21 mouse cellular contexts compared by ENCODE assay signal in the genomic region with DNA sequence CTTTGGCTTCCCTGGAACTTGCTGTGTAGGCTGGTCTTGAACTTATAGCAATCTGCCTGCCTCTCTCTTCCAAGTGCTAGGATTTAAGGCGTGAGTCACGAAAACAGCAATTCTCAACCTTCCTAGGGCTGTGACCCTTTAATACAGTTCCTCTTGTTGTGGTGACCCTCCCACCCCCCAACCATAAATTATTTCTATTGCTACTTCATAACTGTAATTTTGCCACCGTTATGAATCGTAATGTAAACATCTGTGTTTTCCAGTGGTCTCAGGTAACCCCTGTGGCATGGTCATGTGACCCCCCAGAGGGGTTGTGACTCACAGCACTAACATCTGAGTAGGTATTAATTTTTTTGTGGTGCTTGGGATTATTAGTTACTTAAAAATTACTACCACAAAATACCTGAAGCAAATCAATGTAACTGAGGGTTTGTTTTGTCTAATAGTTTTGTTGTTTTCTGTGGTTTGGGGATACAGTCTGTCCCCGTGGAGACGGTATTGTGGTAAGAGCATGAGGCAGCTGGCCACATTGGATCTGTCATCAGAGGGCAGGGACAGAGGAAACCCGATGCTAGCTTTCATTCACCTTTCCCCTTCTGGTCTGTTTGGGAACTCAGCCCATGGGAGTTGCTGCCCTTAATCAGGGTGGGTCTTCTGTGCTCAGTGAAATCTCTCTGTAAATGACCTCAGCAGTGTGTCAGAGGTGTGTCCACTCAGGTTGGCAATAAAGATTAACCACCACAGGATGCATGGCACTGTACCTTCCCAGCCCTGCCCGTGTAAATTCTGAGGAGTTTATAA. TPM values are rescaled to one million over a fixed set of nuclear protein-coding genes. Genes with fewer than 3 reads are reported as not detected.
DNase-seq lines count a peak whose midpoint lies in the region; ATAC-seq and TF ChIP-seq lines count a peak whose summit lies in the region.
"Had no signal": no experiment of that assay in that cellular context is flagged by ENCODE, and none has a peak within 500 bp of the region (broad histone marks: within the 10 kb centered on the region; RNA-seq: fewer than 3 reads in every experiment).

No protein-coding gene starts in this region.

- no peak overlapping the region for H3ac ChIP-seq in myocyte (ENCODE audit: control insufficient read depth, insufficient read length)

- no peak for TF ChIP-seq CTCF in intestine, postnatal 0 days (IDR thresholded peaks at IDR 0.05; ENCODE audit: low read depth)
- TF ChIP-seq CTCF in Patski (IDR thresholded peaks at IDR 0.05) = no peak

- no peak overlapping the region for H3K27ac ChIP-seq in intestine, postnatal 0 days (ENCODE audit: low read depth, low read length)
- no peak overlapping the region for H3K27ac ChIP-seq in intestine, embryonic 15.5 days
- H3K27ac ChIP-seq: embryonic facial prominence, embryonic 12.5 days; forebrain, embryonic 15.5 days; heart, embryonic 15.5 days; hindbrain, embryonic 13.5 days; hindbrain, postnatal 0 days had no signal

- no peak overlapping the region for H3K4me3 ChIP-seq in intestine, postnatal 0 days (ENCODE audit: low read depth, low read length)
- no peak overlapping the region for H3K4me3 ChIP-seq in intestine, embryonic 15.5 days (replicated peaks)
- H3K4me3 ChIP-seq in myocyte = no peak overlapping the region
- H3K4me3 ChIP-seq: embryonic facial prominence, embryonic 12.5 days; forebrain, embryonic 15.5 days; heart, embryonic 15.5 days; hindbrain, embryonic 13.5 days had no signal

- CTCF ChIA-PET in Patski (lab: Charles Lee) = interaction anchor here (1.2 to 1.6 kb wide), 2 partner anchors 9 to 22 kb away, joined by 4 to 6 read pairs; no protein-coding TSS in a partner anchor

- H3K4me2 ChIP-seq in intestine, postnatal 0 days (replicated peaks; ENCODE audit: low read depth) = no peak overlapping the region
- no peak overlapping the region for H3K4me2 ChIP-seq in intestine, embryonic 15.5 days (replicated peaks)
- no peak overlapping the region for H3K4me2 ChIP-seq in myocyte (ENCODE audit: low read depth)
- H3K4me2 ChIP-seq: embryonic facial prominence, embryonic 12.5 days; forebrain, embryonic 15.5 days; heart, embryonic 11.5 days; heart, embryonic 15.5 days; hindbrain, embryonic 13.5 days had no signal

- in situ Hi-C loops in Patski (cut with MboI; ENCODE audit: low pct_unique_long_range_greater_than_20kb) = no loop called here

- no peaks in the 10 kb centered on the region for H3K36me3 ChIP-seq in intestine, postnatal 0 days (ENCODE audit: control insufficient read depth, insufficient read depth)
- H3K36me3 ChIP-seq in intestine, embryonic 15.5 days = no peaks in the 10 kb centered on the region
- H3K36me3 ChIP-seq in myocyte (ENCODE audit: control insufficient read depth, insufficient read depth) = no peaks in the 10 kb centered on the region
- H3K36me3 ChIP-seq: embryonic facial prominence, embryonic 12.5 days; forebrain, embryonic 15.5 days; heart, embryonic 15.5 days; hindbrain, embryonic 13.5 days had no signal

- H3K9ac ChIP-seq in intestine, postnatal 0 days (ENCODE audit: low read depth, low read length) = no peak overlapping the region
- H3K9ac ChIP-seq in intestine, embryonic 15.5 days = no peak overlapping the region
- H3K9ac ChIP-seq: embryonic facial prominence, embryonic 12.5 days; forebrain, embryonic 15.5 days; heart, embryonic 15.5 days; hindbrain, embryonic 13.5 days had no signal

- 75% methylated on average over 8 of the region's 8 CpGs for WGBS in intestine, postnatal 0 days
- 77% methylated on average over 8 of the region's 8 CpGs for WGBS in intestine, embryonic 15.5 days

- H3K27me3 ChIP-seq in intestine, postnatal 0 days (replicated peaks; ENCODE audit: control insufficient read depth, insufficient read depth, low read length) = no peaks in the 10 kb centered on the region
- no peaks in the 10 kb centered on the region for H3K27me3 ChIP-seq in intestine, embryonic 15.5 days (replicated peaks)
- H3K27me3 ChIP-seq in Patski = no peaks in the 10 kb centered on the region
- H3K27me3 ChIP-seq in myocyte (ENCODE audit: control insufficient read depth, insufficient read depth, insufficient read length) = no peaks in the 10 kb centered on the region
- H3K27me3 ChIP-seq: embryonic facial prominence, embryonic 12.5 days; forebrain, embryonic 15.5 days; heart, embryonic 15.5 days; hindbrain, embryonic 13.5 days had no signal

- ATAC-seq in intestine, postnatal 0 days = peak; percentile 47; the same call in 1 of the 2 replicates
- no peak; the same call in 1 of the 2 replicates for ATAC-seq in intestine, embryonic 15.5 days
- ATAC-seq in Patski = peak; percentile 33
- ATAC-seq in cerebellum, adult (ENCODE audit: insufficient number of reproducible peaks, low FRiP score, low TSS enrichment) = no peak
- ATAC-seq: forebrain, embryonic 15.5 days; hindbrain, postnatal 0 days had no signal

- no peaks in the 10 kb centered on the region for H3K79me2 ChIP-seq in myocyte (ENCODE audit: control insufficient read depth, insufficient read depth)

- H3K9me3 ChIP-seq in intestine, postnatal 0 days (ENCODE audit: control insufficient read depth) = no peaks in the 10 kb centered on the region
- no peaks in the 10 kb centered on the region for H3K9me3 ChIP-seq in intestine, embryonic 15.5 days
- H3K9me3 ChIP-seq: embryonic facial prominence, embryonic 12.5 days; forebrain, embryonic 15.5 days; heart, embryonic 15.5 days; hindbrain, embryonic 13.5 days had no signal

- POLR2A ChIA-PET in Patski (lab: Charles Lee) = no interaction called here

- TF ChIP-seq POLR2A in myocyte (IDR thresholded peaks at IDR 0.05; ENCODE audit: insufficient read length, low read depth) = no peak

- no peaks in the 10 kb centered on the region for H3K4me1 ChIP-seq in intestine, postnatal 0 days (replicated peaks; ENCODE audit: control insufficient read depth, insufficient read depth, low read length)
- no peaks in the 10 kb centered on the region for H3K4me1 ChIP-seq in intestine, embryonic 15.5 days (replicated peaks)
- H3K4me1 ChIP-seq: embryonic facial prominence, embryonic 12.5 days; forebrain, embryonic 15.5 days; heart, embryonic 15.5 days; hindbrain, embryonic 13.5 days had no signal

- peak; percentile 32 for DNase-seq in 3134 (ENCODE audit: extremely low read depth, insufficient read length, low spot score)
- peak; percentile 80 for DNase-seq in Patski (ENCODE audit: low read depth, low spot score)
- no peak for DNase-seq in layer of hippocampus, adult 9-10 months (ENCODE audit: low spot score)
- DNase-seq in cerebellum, adult 9-10 months = no peak
- DNase-seq: adrenal gland, adult 2 months; adrenal gland, postnatal 36 days; cerebellum, adult 11 months; cerebellum, adult 8-10 months; cerebellum, postnatal 25 days; heart, adult 18-20 months; heart, postnatal 14 days had no signal

TF ChIP-seq in myocyte, 11 proteins besides CTCF, POLR2A, EP300 and RAD21:
- no peak for TF ChIP-seq REST (IDR thresholded peaks at IDR 0.05; ENCODE audit: insufficient read depth, insufficient read length)
- peak; percentile 88 for TF ChIP-seq USF1 (IDR thresholded peaks at IDR 0.05; ENCODE audit: low read depth)
- peak in 2 of 3 experiments; percentile 34 to 65 for TF ChIP-seq MYOG (IDR thresholded peaks at IDR 0.05; ENCODE audit: control insufficient read depth in 1 of 3, insufficient read depth in 1 of 3, insufficient read length in 2 of 3, low read depth in 2 of 3)
- TF ChIP-seq TCF3 (IDR thresholded peaks at IDR 0.05; ENCODE audit: insufficient read length, low read depth) = peak; percentile 42
- TF ChIP-seq MYOD1 (IDR thresholded peaks at IDR 0.05; ENCODE audit: control insufficient read depth in 1 of 3, insufficient read length in 2 of 3, low read depth in 2 of 3) = peak in 2 of 3 experiments; percentile 38 to 81
- TF ChIP-seq CEBPB (IDR thresholded peaks at IDR 0.05; ENCODE audit: insufficient read depth, poor library complexity, severe bottlenecking) = peak; percentile 4; the same call in 1 of the 2 replicates
- no peak for TF ChIP-seq E2F4 (IDR thresholded peaks at IDR 0.05; ENCODE audit: insufficient read depth)
- no peak for TF ChIP-seq POLR2AphosphoS2 (IDR thresholded peaks at IDR 0.05; ENCODE audit: insufficient read length, low read depth)
- no peak for TF ChIP-seq SRF (IDR thresholded peaks at IDR 0.05; ENCODE audit: control insufficient read depth, insufficient read length, low read depth)
- TF ChIP-seq MAX (IDR thresholded peaks at IDR 0.05; ENCODE audit: low read depth) = no peak
- no peak for TF ChIP-seq TCF12 (IDR thresholded peaks at IDR 0.05; ENCODE audit: insufficient read depth, poor library complexity, severe bottlenecking)

RNA-seq across cellular contexts. Expression of a gene that starts 31.5 kb away (rescaled TPM):
- polyA plus RNA-seq in intestine, postnatal 0 days (2015; fragmentation: Nextera tagmentation; extraction: Ambion mirVana) = 12.6 and 15.0 TPM in 2 replicates
- polyA plus RNA-seq in intestine, embryonic 15.5 days (2015; fragmentation: Nextera tagmentation; extraction: Ambion mirVana) = 8.6 and 9.3 TPM in 2 replicates
- 188 TPM for polyA plus RNA-seq in Patski (2021)
- 6.2 TPM for polyA plus RNA-seq in myocyte (2012; fragmentation: generic; extraction: Trizol)

Comparison
In these comparisons a context has a peak if more than half of its experiments do, and no peak if none do; other contexts are left out.
1. ATAC-seq: peak in intestine, postnatal 0 days (single experiment) and Patski (single experiment); none in intestine, embryonic 15.5 days (single experiment) and cerebellum, adult (single experiment).
2. DNase-seq: peak in 3134 (single experiment) and Patski (single experiment); none in layer of hippocampus, adult 9-10 months (single experiment) and cerebellum, adult 9-10 months (single experiment).
3. RNA of a gene that starts 31.5 kb away (polyA plus RNA-seq): 188 TPM in Patski (single experiment); 12.6 to 15.0 TPM in intestine, postnatal 0 days, 8.6 to 9.3 TPM in intestine, embryonic 15.5 days and 6.2 TPM in myocyte (single experiment); every median in the first group is over 10 times any median in the second.